Mouse (Mus musculus) regulatory T cell (primary cell): ENCODE data around the gene Tbc1d13.
"Not testable (repeated sequence)": the region's sequence is repeated elsewhere in the genome, so short reads cannot be mapped to it uniquely, and the experiment has no call there.

Experiments used
- in situ Hi-C: fragments of 300-600 bp; cut with MboI, MseI; formaldehyde crosslinking; loops from one replicate; pipeline ENCODE4 v1.15.1; 2025; ENCODE audit warnings: high pct_unique_total_duplicates

Tbc1d13 gene

GRCm38 (mm10) chr2:30124472-30125274 is 8.9 kb upstream of the Tbc1d13 start, which contains the start of gene Zer1:
Gene Zer1, minus strand, starts transcription at chr2:30124585.
- in situ Hi-C loops: no loop called here

- in situ Hi-C loops: no loop called here
Observed at GRCm38 (mm10) chr2:30128789-30129188, 4.8 kb upstream of the Tbc1d13 start.

- in situ Hi-C loops: no loop called here
Observed at GRCm38 (mm10) chr2:30130156-30130555, 3.4 kb upstream of the Tbc1d13 start.

GRCm38 (mm10) chr2:30131240-30131639 is 2.3 kb upstream of the Tbc1d13 start:
- in situ Hi-C loops: not testable (repeated sequence)

- in situ Hi-C loops: no loop called here
Observed at GRCm38 (mm10) chr2:30132801-30133612, 539 bp upstream of the Tbc1d13 start.

GRCm38 (mm10) chr2:30134378-30134711 is 799 bp downstream of the Tbc1d13 start:
- in situ Hi-C loops: no loop called here

- in situ Hi-C loops: no loop called here
Observed at GRCm38 (mm10) chr2:30134928-30135620, 1.5 kb downstream of the Tbc1d13 start.

- in situ Hi-C loops: no loop called here
Observed at GRCm38 (mm10) chr2:30136458-30136857, 2.9 kb downstream of the Tbc1d13 start.

- in situ Hi-C loops: not testable (repeated sequence)
Observed at GRCm38 (mm10) chr2:30140021-30140420, 6.5 kb downstream of the Tbc1d13 start.

GRCm38 (mm10) chr2:30144436-30144835 is 10.9 kb downstream of the Tbc1d13 start:
- in situ Hi-C loops: no loop called here

GRCm38 (mm10) chr2:30147466-30147865 is 13.9 kb downstream of the Tbc1d13 start:
- in situ Hi-C loops: no loop called here

- in situ Hi-C loops: no loop called here
Observed at GRCm38 (mm10) chr2:30151840-30152239, 18.3 kb downstream of the Tbc1d13 start.

- in situ Hi-C loops: no loop called here
Observed at GRCm38 (mm10) chr2:30152616-30153015, 19.1 kb downstream of the Tbc1d13 start.

- in situ Hi-C loops: loop anchor here (10.0 kb wide), 1 partner anchor 55 kb away; no protein-coding TSS in a partner anchor
Observed at GRCm38 (mm10) chr2:30159871-30160270, 26.3 kb downstream of the Tbc1d13 start.

- in situ Hi-C loops: loop anchor here (10.0 kb wide), 1 partner anchor 57 kb away; no protein-coding TSS in a partner anchor
Observed at GRCm38 (mm10) chr2:30161809-30162208, 28.3 kb downstream of the Tbc1d13 start.

- in situ Hi-C loops: loop anchor here (10.0 kb wide), 1 partner anchor 60 kb away; no protein-coding TSS in a partner anchor
Observed at GRCm38 (mm10) chr2:30164340-30164932, 30.9 kb downstream of the Tbc1d13 start.

GRCm38 (mm10) chr2:30166677-30167076 is 33.1 kb downstream of the Tbc1d13 start:
- in situ Hi-C loops: loop anchor here (10.0 kb wide), 1 partner anchor 62 kb away; no protein-coding TSS in a partner anchor

- in situ Hi-C loops: loop anchor here (10.0 kb wide), 1 partner anchor 103 kb away; no protein-coding TSS in a partner anchor
Observed at GRCm38 (mm10) chr2:30171371-30171996, 37.9 kb downstream of the Tbc1d13 start, which contains the start of gene Endog. Gene Endog, plus strand, starts transcription at chr2:30171493.

- in situ Hi-C loops: loop anchor here (10.0 kb wide), 1 partner anchor 103 kb away; no protein-coding TSS in a partner anchor
Observed at GRCm38 (mm10) chr2:30171997-30172382, 38.4 kb downstream of the Tbc1d13 start.

GRCm38 (mm10) chr2:30173541-30174240 is 40.1 kb downstream of the Tbc1d13 start:
- in situ Hi-C loops: loop anchor here (10.0 kb wide), 1 partner anchor 101 kb away; no protein-coding TSS in a partner anchor
